Mouse (Mus musculus): ENCODE measurements around the gene Pnkd. TPM values are rescaled to one million over a fixed set of nuclear protein-coding genes. Genes with fewer than 3 reads are reported as not detected.
A peak's percentile ranks its signal among the peaks of the same experiment; 100 is the strongest.
"Not testable (repeated sequence)": the region's sequence is repeated elsewhere in the genome, so short reads cannot be mapped to it uniquely, and the experiment has no call there.

The Pnkd gene
- total RNA-seq, 2 experiments from 2014 or later = 151 to 152 TPM

DNA sequence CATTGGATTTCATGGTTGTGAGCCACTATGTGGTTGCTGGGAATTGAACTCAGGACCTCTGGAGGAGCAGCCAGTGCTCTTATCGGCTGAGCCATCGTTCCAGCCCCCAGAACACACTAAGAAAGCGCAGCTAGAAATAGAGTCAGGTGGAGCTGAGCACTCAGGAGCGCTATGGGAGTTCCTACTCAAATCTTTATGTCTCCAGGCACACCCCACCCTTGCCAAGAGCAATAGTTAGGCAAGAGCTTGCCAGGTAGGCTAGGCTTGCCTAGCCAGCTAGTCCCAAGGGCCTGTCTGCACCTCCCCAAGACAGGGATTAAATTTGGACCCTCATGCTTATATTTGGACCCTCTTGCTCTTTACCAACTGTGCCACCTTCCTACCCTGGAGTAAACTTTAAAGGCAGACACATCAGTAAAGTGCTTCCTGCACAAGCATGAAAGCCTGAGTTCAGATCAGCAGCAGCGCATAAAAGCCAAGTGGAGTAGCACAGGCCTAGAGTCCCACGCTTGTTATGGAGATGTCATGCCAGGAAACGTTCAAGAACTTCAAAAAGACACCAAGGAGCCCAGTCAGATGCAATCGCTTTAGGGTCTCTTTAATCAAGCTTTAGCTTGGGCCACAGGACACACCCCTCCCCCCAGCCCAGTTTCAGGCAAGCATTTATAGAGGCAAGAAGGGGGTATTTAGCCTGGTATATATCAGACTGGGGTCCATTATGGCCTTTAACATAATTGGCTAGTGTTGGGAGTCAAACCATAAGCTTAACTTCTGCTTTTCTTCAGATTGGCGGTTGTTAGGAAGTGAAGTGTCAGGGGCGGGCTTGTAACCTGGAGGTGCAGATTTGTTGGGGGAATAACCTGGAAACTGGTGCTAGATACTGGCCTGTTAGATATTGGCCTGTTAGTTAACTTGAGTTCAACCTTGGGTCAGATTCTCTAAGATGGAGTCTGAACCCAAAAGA, 23.6 kb downstream of the Pnkd start:
- intact Hi-C loops (cut with DNase I) = no loop called here
- DNase-seq (ENCODE audit: low spot score in 2 of 2) = no peak

DNA sequence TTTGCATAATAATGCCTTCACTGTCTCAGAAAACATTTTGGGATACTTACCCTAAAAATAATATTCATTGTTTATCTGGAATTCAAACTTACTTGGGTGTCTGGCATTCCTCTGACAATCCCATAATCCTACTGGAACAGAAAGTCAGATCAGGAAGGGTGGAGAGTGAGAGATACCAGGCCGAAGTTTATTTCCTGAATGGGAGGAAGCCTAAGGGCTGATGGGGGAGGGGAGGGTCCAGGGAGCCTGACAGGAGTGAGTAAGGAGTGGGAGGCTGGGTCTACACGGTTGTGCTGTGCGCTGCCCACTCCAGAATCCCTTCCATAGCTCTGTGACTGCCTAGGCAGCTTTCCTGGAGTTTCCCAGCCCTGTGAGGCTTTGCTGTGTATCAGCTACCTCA, 25.0 kb downstream of the Pnkd start:
- no peak for DNase-seq (ENCODE audit: low spot score in 2 of 2)
- intact Hi-C loops (cut with DNase I) = no loop called here

DNA sequence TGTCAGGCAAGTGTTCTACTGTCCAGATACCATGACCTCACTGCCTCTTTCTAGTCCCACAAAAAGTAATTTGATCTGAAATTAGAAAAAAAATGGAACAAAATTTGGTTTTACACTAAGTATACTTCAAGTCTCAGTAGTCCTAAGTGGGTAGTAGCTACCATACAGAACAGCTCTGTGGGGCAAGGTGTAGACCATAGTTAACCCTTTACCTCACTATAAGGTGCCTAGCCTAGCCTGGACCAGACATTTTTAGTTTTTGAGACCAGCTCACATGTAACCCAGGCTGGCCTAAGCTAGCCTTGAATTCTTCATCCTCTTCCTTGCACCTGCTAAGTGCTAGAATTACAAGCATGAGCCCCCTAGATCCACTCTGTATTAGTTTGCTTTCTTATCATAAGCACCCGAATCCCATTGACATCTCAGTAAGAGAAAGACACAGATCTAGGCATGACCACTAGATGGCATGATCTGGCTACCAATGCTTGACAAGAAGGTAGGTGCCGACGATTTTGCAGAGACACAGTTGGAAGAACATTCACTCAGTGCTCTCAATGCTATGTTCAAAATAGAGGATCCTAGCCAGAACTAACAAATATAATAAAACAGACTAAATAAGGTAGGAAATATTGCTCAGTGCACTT, 28.4 kb downstream of the Pnkd start:
- intact Hi-C loops (cut with DNase I) = loop anchor here (1.0 to 2.0 kb wide), 3 partner anchors 48 to 140 kb away; no protein-coding TSS in a partner anchor
- DNase-seq (ENCODE audit: low spot score in 2 of 2) = peak; percentile 82 to 92

DNA sequence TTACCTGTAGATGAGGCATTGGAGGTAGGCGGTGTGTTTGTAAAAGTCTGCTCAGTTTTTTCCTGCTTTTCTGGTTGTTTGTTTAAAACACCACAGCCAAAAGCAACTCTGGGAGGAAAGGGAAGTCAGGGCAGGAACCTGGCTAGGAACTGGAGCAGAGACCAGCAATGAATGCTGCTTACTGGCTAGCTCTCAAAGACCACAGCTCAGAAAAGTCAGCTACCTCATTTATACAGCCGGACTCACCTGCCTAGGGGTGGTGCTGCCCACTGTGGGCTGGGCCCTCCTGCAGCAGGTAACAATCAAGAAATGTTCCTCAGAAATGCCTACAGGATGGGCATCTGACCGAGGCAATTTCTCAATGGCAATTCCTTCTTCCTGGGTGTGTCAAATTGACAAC, 30.1 kb downstream of the Pnkd start:
- intact Hi-C loops (cut with DNase I) = no loop called here
- no peak for DNase-seq (ENCODE audit: low spot score in 2 of 2)

DNA sequence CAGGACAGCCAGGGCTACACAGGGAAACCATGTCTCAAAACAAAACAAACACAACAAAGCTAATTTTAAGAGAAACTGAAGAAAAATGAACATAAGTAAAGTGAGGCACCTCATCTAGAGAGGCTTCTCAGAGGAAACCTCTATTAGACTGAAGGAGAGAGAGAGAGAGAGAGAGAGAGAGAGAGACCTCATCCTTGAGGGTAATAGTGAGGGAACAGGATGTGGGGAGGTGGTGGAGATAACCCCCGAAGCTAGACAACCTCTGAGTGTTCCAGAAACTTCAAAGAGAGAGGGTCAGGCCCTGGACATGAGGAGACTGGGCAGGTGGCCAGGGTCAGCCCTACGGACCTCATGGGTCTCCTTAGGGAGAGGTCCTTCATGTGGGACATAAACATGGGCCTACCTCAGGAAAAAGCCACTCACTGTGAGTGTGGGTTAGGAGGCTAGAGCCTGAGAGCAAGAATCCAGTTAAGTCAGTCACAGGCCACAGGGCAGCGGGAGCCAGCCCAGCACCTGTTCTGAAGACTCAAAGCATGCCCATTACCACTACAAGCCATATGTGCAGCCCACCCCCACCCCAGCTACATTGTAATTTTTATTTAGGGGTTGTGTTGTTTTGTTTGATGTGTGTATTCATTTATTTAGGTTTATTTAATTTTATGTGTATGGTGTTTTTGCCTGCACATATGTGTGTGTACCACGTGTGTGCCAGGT, 31.5 kb downstream of the Pnkd start:
- no peak for DNase-seq (ENCODE audit: low spot score in 2 of 2)
- intact Hi-C loops (cut with DNase I) = no loop called here

DNA sequence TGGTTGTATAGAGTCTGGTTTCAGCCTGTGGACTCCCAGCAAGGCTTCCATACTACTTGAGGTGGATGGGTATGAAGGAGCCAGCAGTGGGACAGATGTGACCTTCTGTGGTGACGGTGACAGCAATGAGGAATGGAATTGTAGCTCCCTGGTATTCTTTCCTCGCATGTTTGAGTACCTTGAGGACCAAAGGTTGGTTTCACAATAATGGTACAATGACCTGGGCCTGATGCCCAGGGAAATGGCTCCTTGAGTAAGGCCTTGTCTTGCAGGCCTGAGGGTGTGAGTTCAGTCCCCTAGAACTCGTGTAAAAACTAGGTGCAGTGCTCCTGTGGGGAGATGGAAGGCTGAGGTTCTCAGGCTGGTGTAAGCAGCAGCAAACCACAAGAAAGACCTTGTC, 34.0 kb downstream of the Pnkd start:
- intact Hi-C loops (cut with DNase I) = no loop called here
- no peak for DNase-seq (ENCODE audit: low spot score in 2 of 2)

DNA sequence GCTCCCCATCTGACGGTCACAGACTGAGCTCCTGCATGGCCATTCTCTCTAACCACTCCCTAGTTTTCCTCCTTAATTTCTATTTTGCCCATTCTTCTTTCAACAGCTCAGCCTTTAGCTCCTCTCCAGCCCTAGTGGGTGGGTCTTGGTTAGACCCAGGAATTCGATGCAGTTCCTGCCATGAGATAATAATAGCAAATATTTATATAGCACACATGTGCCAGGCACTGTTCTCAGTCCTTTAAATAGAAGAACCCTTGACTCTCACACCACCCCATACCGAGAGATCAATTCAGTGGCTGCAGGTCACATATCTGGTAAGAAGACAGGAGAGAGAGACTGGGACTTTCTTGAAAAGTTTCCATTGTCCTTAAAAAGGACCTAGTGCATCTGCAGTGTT, 36.7 kb downstream of the Pnkd start:
- intact Hi-C loops (cut with DNase I) = no loop called here
- DNase-seq (ENCODE audit: low spot score in 2 of 2) = no peak

DNA sequence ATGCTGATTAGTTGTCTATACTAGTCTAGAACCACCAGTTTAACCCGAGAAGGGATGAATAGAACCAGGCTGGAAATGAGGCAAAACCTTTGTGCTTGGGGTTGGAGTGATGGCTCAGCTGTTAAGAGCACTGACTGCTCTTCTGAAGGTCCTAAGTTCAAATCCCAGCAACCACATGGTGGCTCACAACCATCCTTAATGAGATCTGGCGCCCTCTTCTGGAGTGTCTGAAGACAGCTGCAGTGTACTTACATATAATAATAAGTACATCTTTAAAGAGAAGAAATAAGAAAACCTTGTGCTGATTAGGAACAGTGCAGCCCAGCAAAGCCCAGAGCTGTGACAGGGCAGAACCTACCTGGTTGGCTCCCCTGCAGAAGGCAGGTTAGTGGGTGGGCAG, 42.2 kb downstream of the Pnkd start:
- intact Hi-C loops (cut with DNase I); DNase-seq (ENCODE audit: low spot score in 2 of 2): not testable (repeated sequence)

DNA sequence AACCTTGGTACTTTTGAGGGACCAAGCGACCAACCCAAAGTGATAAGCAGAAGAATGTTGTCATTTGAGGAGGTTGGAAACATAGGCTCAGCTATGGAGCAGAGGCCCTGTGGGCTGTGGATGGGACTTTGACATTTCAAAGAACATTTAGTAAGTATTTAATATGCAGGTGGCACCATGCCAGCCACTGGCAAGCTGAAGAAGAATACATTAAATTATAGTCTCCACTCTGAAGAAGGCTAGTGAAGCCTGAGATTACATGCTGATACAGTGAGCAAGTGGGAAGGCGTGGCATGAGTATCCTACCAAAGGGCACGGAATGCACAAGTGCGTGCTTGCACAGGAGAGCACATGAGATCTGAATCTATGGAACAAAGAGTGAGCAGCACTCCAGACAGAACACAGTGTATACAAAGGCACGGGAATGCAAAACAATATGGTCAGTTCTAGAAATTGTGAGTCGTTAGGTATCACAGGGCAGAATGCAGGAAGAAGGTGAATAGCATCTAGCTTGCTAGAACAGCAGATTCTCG, 45.2 kb downstream of the Pnkd start:
- no peak for DNase-seq (ENCODE audit: low spot score in 2 of 2)
- intact Hi-C loops (cut with DNase I) = no loop called here

DNA sequence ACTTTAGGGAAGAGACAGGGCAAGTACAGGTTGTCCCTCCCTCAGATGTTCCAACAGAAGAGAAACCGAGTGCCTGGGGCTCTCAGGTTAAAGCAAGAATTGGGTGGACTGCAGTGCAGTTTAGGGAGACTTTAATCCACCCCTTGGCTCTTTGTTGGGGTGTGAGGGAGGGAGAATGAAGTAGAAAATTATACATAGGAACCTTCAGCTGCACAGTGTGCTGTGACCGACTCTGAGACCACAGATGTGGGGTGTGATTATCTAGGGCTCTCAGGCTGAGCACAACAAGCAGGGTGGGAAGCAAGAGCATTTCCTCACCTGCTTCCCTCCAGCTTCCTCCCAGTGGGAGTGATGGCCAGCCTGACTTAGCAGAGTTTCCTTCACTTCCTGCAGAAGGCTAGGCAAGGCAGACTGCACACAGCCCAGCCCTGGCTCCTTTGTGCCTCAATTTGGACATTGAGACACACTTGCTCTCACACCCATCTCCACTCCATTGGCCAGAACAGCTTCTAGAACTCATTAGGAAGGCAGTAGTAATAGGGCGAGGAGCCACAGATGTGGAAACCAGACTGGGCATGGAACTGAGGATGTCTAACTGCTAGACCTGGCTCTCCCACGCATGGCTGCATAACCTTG, 46.4 kb downstream of the Pnkd start:
- intact Hi-C loops (cut with DNase I) = no loop called here

DNA sequence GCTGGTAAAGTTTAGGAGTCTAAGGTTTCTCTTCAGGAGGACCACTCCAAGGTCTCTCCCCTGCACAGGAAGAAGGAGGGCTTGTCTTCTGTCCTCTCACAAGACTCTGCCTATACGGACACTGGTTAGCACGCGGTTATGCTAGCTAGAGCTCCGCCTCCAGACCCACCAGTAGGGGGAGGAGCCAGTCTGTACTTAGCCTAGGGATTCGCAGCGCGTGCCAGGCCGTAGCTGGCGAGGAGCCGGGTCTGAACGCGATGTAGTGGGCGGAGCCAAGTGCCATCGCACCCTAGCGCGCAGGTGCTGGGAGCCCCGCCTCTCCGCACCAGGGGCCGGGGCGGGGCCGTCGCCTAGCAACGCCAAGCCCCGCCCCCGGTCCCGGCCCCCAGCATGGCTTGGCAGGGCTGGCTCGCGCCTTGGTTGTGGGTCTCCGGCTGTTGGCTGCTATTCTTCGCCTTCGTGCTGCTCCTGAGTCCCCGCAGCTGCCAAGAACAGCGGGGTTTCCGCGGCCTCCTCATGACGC, 47.6 kb downstream of the Pnkd start:
- intact Hi-C loops (cut with DNase I) = no loop called here
- DNase-seq (ENCODE audit: low spot score in 2 of 2) = peak; percentile 95 to 98

More for the DNA sequence above, 46.4 kb downstream of the Pnkd start:
- no peak for DNase-seq (ENCODE audit: low spot score in 2 of 2)

DNA sequence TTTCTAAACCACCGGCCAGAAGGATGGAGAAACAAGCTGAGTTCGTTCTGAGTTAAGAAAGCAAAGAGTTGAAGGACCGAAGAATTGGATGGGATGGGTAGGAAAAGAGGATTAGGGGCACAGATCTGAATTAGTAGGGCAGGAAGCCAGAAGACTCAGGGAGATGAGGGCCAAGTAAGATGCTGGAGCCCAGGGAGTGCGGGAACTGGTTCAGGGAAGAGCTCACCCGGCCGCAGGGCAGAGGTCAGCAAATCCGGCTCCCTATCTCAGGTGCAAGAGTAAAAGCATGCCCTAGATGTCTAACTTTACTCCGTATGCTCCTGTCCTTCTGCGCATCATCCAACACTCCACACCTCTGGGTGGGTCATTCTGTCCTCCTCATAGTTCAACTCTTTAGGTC, 48.2 kb downstream of the Pnkd start:
- intact Hi-C loops (cut with DNase I) = no loop called here
- DNase-seq (ENCODE audit: low spot score in 2 of 2) = no peak

DNA sequence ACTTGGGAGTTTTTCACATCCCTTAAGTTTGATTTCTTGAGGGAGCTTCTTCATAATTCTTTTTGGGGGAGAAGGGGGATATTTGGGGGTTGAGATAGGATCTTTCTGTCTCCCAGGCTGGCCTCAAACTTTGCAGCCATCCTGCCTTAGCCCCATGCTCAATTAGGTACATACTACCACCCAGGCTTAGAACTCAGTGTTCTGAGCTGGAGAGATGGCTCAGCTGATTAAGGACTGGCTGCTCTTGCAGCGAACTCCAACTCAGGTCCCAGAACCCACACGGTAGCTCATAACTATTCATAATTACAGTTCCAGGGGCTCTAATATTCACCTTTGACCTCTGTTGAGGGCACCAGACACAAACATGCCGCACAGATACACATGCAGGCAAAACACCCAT, 49.9 kb downstream of the Pnkd start:
- no peak for DNase-seq (ENCODE audit: low spot score in 2 of 2)
- intact Hi-C loops (cut with DNase I) = no loop called here

DNA sequence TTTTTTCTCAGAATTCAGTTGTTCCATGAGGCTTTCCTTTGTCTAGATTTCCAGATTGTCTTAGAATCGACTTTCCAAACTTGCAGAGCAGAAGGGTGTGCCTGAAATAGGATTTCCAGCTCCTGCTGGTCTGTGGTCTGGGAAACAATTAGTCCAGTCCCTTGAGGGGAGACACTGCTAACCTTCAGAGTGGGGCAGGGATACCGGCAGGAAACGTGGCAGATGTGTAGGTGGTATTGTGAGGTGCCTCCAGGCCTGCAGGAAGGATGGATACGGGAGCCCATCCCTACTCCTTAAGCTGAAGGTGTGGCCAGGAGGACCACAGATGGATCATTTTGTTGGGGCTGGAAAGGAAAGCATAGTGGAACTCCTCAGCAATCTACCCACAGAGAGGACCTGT, 50.3 kb downstream of the Pnkd start:
- no peak for DNase-seq (ENCODE audit: low spot score in 2 of 2)
- intact Hi-C loops (cut with DNase I) = no loop called here

DNA sequence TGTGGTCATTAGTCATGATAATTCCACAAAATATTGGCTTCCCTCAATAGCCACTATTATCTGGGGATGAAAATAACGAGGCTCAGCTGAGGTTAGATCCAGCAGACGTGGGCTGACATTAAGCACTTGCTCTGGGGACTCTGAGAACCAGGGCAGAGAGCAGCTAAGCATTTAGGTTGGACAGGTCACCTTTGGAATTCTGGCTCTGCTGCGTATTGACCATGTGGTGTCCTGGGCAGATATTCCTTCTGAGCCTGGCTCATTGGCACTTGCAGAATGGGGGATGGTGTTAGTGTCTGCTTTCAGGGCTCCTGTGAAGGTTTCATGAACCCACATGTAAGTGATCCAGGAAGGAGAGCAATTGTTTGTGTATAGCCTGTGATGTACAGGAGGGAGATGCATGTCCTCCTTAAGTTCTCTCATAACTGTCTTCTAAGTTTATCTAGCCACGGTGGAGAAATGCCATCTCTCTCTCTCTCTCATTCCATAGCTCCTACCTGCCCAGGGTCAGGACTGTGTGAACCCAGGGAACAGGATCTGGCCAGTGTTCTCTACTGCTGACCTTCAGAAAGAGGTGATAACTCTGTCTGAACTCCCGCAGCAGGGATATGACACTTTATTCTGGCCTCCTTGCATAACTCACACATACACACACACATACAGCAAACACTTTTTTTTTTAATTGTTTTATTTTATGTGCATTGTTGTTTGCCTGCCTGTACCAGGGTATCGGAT, 50.9 kb downstream of the Pnkd start:
- DNase-seq (ENCODE audit: low spot score in 2 of 2) = no peak
- intact Hi-C loops (cut with DNase I) = no loop called here

DNA sequence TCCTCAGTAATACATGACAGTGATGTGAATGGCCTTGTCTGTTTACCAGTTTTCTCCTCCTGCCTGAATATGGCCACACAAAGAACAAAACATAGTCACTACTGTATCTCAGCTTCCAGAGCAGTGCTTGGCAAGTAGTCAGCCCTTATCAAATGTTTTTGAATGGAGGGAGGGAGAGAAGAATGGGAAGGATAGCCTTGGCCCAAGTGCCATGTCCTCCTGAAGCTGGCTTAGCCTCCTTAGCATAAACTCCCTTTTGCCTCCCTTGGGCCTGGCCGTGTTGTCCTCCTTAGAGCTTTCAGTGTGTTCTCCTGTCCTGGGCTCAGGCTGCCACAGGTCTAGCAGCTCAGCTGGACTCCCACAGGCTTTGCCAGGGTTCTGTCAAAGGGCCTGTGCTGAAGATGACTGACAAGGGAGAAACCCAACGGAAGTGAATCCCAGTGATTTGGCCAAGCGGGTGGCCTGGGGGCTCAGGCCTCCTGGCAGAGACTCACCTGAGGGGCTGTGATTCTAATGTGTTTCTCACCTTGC, 52.6 kb downstream of the Pnkd start:
- intact Hi-C loops (cut with DNase I) = no loop called here
- no peak for DNase-seq (ENCODE audit: low spot score in 2 of 2)

DNA sequence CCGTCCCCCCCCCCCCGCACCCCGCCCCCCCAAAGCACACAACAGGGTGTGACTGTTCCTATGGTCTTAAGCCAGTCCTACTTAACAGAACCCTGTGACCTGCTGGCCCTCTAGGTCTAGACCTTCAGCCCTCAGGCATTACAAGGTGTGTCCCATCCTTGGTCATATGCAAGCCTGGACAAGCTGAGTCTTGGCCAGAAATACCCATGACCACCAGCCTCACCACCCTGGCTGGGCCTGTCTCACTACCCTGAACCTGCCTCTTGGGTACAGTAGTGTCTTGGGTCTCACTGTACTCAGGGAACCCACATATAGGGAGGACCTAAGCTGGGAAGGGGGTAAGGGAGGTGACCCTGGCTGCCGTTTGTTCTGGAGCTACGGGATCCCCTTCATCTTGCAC, 53.3 kb downstream of the Pnkd start:
- no peak for DNase-seq (ENCODE audit: low spot score in 2 of 2)
- intact Hi-C loops (cut with DNase I) = no loop called here

DNA sequence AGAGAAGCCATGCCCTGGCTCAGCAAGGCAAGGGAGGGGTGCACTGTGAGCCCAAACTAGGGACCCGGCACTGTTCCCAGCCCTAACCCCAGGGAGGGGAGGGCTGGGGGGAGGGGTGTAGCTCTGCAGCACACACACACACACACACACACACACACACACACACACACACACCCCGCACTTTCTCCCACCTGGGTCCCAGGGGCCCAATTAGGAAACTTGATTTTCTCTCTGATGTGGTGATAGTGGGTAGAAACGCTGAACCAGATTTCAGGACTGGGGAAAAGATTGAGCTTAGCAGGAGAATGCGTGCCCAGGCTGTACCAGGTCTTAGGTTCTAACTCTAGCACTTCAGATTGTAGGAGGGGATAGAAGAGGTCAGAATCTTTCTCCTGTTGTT, 53.9 kb downstream of the Pnkd start:
- intact Hi-C loops (cut with DNase I) = no loop called here

DNA sequence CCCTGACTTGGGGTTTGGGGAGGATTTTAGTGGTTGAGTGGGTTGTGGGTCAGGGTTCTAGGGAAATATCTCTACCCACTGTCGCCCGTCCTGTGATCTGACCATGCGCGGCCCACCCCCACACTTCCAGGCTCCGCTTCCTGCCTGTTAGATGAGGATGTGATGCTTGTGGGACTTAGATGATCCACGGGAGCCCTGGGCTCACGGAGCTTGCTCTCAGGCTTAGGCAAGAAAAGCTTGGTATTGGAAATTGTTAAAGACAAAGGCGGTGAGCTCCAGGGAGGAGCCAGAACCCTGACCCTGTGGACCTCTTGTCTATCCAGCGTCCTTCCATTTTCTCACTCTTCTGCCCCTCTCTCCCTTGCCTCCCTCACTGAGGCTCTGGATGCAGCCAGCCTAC, 55.2 kb downstream of the Pnkd start:
- no peak for DNase-seq (ENCODE audit: low spot score in 2 of 2)
- intact Hi-C loops (cut with DNase I) = no loop called here

More for the DNA sequence above, 53.9 kb downstream of the Pnkd start:
- DNase-seq (ENCODE audit: low spot score in 2 of 2) = no peak
